Mouse (Mus musculus) erythroblast, adult 5-6 weeks (primary cell): ENCODE results near the gene Traf7. TPM values are rescaled to one million over a fixed set of nuclear protein-coding genes. Genes with fewer than 3 reads are reported as not detected.
A peak's percentile ranks its signal among the peaks of the same experiment; 100 is the strongest.

Source experiments
- ATAC-seq: replicated peaks from 2 replicates; pipeline ENCODE4 v1.8.0; 2016; ENCODE audit warnings: moderate number of reproducible peaks, mild to moderate bottlenecking, moderate TSS enrichment, inconsistent platforms; ENCODE audit not compliant: poor library complexity, low FRiP score, severe bottlenecking
- total RNA-seq, 2 experiments: library from RNA; stranded (forward) in 1 of 2; stranded (reverse) in 1 of 2; fragments of 150-400 nt in 1 of 2; fragments of 200-764, 138-1000 nt in 1 of 2; gene quantifications; 2 replicates each; pipeline versions ENCODE4 v1.2.3 to v1.2.4; 2015 to 2017; ENCODE audit warnings: low replicate concordance in 2 of 2

Traf7 gene
- total RNA-seq, 2 experiments from 2014 or later: 11.9 to 24.2 TPM

- ATAC-seq: peak; percentile 52; the same call in 1 of the 2 replicates
Measured at GRCm38 (mm10) chr17:24513609-24514008, 14.1 kb downstream of the Traf7 start.

GRCm38 (mm10) chr17:24507806-24508460, 19.8 kb downstream of the Traf7 start:
- ATAC-seq: no peak

- ATAC-seq: no peak
Measured at GRCm38 (mm10) chr17:24507129-24507664, 20.5 kb downstream of the Traf7 start.

- ATAC-seq: no peak
Measured at GRCm38 (mm10) chr17:24506332-24507070, 21.2 kb downstream of the Traf7 start.

GRCm38 (mm10) chr17:24505286-24505955, 22.3 kb downstream of the Traf7 start:
- ATAC-seq: no peak

- ATAC-seq: no peak
Measured at GRCm38 (mm10) chr17:24504085-24504484, 23.7 kb downstream of the Traf7 start.

GRCm38 (mm10) chr17:24502208-24502607, 25.5 kb downstream of the Traf7 start:
- ATAC-seq: no peak

GRCm38 (mm10) chr17:24496026-24496425, 31.7 kb downstream of the Traf7 start:
- ATAC-seq: no peak

GRCm38 (mm10) chr17:24495443-24495842, 32.3 kb downstream of the Traf7 start:
- no peak for ATAC-seq

- ATAC-seq: no peak
Measured at GRCm38 (mm10) chr17:24494627-24495335, 33.0 kb downstream of the Traf7 start.

- no peak for ATAC-seq
Measured at GRCm38 (mm10) chr17:24490399-24490798, 37.3 kb downstream of the Traf7 start.

GRCm38 (mm10) chr17:24489265-24490030, 38.3 kb downstream of the Traf7 start:
- no peak for ATAC-seq

GRCm38 (mm10) chr17:24488662-24489264, 39.0 kb downstream of the Traf7 start:
- no peak for ATAC-seq

GRCm38 (mm10) chr17:24488186-24488661, 39.5 kb downstream of the Traf7 start, which contains the start of gene Caskin1:
Gene Caskin1 (plus strand): TSS chr17:24488601.
- ATAC-seq: no peak

GRCm38 (mm10) chr17:24485090-24485860, 42.5 kb downstream of the Traf7 start:
- no peak for ATAC-seq

GRCm38 (mm10) chr17:24483495-24483894, 44.2 kb downstream of the Traf7 start:
- no peak for ATAC-seq

GRCm38 (mm10) chr17:24481027-24481815, 46.5 kb downstream of the Traf7 start:
- no peak for ATAC-seq
